Mouse (Mus musculus): ENCODE data around the gene Bcas3.
"Not testable (repeated sequence)": the region's sequence is repeated elsewhere in the genome, so short reads cannot be mapped to it uniquely, and the experiment has no call there.

Gene Bcas3

DNA sequence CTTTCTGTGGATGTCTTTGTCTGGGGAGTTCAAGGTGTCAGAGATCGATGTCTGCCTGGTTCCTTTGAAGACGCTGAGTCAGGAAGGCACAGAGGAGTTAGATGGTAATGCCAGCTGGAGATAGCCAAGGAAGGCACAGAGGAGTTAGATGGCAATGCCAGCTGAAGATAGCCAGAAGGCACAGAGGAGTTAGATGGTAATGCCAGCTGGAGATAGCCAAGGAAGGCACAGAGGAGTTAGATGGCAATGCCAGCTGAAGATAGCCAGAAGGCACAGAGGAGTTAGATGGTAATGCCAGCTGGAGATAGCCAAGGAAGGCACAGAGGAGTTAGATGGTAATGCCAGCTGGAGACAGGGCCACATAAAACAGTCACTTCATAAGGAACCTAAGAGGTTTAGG is 363.8 kb downstream of the Bcas3 start:
- not testable (repeated sequence) for DNase-seq

DNA sequence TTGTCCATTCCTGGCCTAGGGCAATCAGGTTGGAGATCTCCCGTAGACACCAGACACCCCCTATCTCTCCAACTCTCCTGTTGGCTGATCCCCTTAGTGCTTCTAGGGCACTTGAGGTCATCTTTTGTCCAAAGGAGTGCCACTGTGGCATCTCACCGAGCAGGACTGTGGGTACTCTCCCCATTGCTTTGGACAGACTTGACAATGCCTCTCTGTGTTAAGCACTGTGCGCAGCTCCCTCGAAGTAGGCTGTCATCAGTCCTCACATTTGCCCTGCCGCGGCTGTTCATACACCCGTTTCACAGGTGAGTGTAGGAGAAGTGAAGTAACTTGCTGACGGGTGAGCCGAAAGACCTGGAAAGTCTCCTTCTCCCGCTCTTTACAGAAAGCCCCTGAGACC is 366.1 kb downstream of the Bcas3 start:
- no peak for DNase-seq

DNA sequence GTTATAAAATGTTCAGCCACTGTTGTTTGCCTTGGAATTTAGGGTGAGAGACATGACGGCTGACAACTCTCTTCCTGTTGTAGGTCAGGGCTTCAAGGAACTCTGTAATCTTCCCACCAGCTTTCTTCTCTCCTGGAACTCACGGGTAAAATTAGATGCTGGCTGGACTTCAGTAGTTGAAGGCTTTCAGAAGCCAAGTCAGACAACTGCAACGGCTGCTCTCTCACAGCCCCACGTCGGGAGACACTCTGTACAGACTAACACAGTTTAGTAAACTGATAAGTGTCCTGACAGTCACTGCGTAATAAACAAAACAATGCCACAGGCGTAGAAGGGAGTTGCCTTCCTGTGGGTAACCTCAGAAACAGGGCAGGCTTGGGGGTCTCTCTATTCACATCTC is 366.8 kb downstream of the Bcas3 start:
- DNase-seq, result peak; percentile 29

DNA sequence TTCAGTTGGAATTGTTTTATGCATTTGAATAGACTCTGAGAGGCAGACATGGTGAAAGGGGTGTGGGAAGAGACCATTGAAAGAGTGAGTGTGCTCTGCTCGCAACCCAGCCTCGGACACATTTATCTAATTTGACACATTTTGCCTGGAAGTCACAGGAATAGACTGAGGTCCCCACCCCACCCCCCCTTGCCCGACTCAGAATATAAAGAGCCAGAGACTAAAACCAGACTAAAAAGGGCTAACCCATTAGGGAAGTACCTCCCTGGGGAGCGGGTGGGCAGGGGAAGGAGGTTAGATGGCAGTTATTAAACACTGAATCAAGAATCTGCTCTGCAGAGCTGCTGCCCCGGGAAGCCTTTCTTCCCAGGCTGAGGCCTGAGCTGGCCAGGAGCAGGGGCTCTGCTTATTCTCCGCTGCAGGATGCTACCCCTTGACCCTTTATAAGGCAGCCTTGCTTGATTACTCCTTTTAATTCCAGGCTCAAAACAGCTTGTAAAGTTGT is 367.4 kb downstream of the Bcas3 start:
- peak; percentile 42 for DNase-seq

DNA sequence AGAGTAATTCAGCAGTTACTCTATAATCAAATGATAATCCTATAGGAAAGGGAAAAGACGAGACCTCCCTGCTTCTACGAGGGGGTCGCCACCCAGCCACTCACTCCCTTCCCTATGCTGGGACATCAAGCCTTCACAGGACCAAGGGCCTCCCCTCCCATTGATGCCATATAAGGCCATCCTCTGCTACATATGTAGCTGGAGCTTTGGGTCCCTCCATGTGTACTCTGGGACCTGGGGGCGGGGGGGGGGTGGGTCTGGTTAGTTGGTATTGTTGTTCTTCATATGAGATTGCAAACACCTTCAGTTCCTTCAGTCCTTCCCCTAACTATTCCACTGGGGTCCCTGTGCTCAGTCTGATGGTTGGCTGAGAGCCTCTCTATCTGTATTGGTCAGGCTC is 369.0 kb downstream of the Bcas3 start:
- no peak for DNase-seq

DNA sequence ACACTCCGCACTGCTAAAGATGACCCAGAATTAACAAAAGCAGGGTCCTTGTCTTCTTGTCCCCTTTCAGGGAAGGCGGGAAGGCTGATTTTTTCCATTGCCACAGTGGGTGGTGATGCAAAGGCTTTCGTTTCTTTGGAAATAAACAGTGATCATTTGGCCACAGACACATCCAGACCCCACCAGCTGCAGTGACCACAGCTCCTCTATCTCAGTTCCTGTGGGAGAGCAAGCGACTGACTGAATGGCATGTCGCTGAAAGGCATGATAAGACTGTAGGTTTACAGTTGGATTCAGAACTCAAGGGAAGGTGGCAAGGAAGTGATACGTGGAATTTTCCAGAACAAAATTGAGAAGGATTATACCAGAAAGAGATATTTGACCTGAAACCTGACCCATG is 371.2 kb downstream of the Bcas3 start:
- no peak for DNase-seq

DNA sequence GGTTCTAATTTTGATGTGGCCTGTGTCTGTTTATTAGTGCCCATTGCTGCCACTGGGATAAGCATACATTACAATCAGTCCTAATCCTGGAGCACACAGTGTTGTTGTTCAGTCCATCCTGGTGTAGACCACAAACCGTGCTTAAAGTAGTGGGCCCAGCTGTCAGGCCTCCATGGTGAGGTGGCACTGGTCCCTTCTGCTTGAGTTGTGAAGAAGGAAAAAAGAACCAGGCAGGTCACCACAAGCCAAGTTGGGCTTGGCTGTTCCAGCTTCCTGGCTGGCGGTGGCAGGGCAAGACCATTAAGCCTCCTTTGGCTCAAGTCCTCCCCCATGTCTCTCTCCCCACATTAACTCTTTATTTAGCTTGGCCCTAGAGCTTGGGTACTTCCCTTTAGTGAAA is 376.8 kb downstream of the Bcas3 start:
- DNase-seq, result no peak

DNA sequence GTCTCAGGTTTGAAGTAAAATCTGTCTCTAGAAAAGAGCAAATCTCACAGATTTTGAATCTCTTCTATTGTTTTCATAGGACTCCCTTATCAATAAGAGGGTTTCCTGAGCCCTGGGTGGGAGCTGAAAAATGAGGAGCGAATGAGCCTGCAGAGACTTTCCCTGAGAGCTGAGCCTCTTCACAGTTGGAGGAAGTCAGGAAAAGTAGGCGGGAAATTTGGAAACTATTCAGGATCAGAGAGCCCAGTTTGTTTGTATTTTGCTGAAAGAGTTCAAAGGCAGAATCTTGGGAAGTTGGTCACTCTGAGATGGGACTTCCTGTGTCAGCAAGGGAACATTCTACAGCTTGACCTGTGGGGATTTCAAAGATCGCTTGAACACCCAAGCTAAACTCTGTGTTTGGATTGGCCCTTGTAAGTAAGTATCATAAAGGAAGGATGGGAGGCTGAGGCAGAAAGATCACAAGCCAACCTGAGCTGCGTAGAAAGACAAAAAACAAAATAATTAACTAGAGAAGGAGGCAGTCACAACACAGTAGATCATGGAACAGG is 379.6 kb downstream of the Bcas3 start:
- no peak for DNase-seq

DNA sequence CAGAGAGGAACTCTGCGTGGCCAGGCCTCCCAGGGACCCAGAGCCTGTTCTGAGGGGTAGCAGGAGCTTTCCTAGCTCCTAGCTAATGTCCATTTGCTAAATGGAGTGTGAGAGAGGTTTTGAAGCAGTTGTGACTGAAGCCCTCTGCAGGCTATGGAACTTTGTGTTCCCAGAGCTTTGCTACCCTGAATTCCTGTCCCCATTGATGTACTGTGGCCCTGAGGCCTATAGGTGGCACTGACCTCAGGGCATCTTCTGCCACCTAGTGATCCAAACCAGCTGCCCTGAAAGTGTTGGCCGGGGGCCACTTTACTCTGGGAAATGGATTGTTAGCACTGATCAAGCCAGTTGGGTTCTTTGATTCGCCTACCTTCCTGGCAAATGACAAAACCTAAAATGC is 380.6 kb downstream of the Bcas3 start:
- DNase-seq, result no peak

DNA sequence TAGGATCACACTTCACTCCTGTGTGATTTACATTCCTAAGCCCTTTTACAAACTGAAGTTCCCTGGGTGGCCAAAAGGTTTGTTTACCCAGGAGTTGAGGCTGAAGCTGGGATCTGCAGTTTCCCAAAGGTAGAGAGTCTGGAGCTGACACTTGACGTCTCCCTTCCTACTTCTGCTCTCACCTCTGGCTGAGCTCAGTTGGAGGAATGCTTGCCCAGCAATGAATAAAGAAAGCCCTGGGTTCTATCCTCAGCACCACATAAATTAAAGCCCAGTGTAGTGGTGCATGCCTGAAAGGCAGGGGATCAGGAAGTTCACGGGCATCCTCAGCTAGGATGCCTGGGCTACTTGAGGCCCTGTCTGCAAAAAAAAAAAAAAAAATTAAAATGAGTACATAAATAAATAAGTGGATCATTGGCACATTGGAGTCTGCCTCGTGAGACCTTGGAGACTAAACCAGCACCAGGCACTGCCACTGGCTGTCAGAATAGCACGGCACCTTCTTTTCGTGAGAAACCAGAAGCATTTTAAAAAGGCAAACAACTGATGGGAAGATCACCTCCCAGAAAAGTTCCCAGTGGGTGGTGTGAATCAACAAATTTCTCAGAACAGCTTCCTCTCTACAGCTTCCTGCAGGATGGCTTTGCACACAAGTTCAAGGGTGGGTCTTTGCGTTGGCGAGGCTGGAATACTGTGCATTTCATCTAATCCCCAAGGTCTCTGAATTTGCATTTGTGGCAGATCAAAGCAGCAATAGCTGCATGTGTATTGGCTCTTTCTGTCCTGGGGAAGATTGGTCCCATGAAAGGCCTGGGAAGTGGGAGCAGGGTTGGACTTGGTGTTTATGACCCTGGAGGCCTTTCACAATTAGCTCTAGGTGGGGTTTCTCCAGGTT is 381.6 kb downstream of the Bcas3 start:
- no peak for DNase-seq

DNA sequence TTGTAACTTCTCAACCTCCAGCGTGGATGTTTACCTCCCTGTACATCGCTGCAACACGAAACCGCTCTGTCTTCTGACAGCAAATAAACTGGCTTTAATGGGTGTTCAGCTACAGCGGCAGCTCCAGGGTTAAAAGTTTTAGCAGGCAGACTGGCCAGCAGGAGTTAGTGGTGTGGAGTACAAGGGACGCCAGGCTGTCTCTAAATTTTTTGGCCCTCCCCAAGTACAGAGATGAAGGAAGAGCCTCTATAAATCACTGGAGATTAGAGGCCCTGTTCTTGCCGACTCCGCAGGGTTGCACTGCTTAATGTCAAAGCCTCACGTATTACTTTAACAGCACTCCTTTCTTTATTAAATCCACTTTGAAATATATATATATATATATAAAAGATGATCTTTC is 384.3 kb downstream of the Bcas3 start:
- DNase-seq, result no peak

DNA sequence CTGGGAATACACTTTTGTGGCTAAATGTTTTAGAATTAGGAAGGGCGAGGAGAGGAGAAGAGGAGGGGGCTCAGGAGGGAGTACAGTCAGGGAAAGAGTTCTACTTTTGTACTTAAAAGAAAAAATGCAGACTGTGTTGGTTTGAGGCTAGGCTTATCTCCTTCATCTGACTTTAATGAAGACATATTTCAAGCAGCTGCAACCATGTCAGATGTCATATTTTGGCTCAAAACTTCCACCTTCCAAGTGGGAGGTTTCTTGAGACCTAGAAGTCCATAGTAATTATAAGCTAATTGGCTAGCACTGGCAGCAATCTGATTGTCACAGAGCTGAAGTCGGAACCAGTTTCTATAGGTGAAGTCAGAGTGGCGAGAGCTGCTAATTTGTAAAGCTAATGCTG is 384.9 kb downstream of the Bcas3 start:
- no peak for DNase-seq

DNA sequence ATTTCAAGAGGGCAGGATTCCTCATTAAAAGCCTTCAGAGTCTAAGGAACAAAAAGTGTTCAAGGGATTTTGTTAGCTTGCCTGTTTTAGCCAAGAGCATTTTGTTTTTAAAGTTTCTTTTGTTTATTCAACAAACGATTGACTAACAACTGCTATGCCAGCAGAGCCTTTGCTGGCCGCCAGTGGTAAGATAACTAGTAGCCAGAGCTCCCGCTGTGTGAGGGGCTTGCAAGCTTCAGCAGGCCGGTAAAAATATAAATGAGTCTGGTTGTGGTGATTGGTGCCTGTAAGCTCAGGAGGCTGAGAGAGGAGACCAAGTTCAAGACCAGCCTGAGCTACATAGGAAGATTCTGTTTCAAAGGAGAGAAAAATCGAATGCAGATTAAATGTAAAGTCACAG is 385.6 kb downstream of the Bcas3 start:
- DNase-seq, result no peak

DNA sequence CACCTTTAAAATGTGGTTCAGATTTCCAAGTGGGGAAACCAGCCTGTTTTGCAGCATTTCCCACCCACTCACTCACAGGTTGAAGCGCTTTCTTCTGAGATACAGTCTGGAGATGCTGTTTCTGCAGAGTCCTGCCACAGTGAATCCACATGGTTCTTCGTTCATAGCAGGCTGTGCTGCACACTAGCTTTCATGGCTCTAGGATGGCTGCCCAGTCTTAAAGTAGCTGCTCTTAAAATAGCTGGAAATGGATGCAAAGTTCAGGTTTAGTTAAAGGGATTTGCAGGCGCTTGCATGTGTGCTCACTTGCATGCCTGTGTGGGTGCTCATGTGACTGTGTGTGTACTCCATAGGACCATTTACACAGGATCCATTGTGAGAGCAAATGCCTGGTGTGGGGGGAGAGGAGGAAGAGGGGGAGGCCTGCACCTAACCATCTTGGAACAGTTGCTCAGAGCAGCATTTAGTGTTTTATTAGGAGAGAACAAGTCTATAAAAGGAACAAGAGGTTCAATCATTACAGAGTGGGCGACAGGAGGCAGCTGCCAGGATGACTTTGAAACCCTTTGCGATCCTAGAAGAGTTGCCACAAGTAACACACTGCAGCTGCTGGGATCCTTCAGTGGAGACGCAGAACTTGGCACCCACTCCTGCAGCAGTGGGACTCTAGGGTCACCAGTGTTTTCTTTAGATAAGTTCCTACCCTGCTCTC is 386.5 kb downstream of the Bcas3 start:
- peak; percentile 57 for DNase-seq

DNA sequence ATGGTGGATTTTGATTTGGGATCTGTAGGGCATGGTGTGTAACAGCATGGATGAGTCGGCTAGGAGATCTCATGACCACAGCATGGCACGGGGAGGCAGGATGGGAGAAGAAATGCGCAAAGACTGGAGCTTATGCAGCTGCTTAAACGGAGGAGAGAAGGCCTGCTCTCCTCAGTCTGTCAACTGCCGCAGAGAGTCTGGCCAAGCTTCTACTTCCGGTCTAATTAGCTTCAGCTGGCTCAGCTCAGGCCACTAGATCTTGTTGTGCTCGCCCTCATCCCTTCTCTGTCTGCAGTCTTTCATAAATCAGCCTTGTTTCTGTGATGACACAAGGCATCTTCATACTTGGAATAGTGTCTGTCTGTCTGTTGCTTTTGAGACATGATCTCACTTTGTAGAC is 393.4 kb downstream of the Bcas3 start:
- DNase-seq, result peak; percentile 67

DNA sequence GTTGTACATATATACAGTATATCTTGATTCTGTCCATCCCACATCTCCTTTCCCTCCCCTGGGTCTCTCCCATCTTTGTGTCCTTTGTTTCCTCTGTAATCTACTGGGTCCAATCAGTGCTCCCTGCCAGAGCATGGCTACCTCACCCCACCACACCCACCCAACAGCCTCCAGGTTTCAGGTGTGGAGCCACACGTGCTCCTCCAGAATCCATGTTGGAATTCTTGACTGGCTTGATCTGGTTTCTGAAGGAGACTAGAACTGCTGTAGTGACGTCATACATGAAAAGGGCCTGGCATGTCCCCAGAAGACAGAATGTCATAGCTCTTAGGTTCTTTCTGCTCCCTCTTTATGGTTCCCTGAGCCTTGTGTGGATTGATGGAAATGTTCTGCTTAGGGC is 395.9 kb downstream of the Bcas3 start:
- no peak for DNase-seq

DNA sequence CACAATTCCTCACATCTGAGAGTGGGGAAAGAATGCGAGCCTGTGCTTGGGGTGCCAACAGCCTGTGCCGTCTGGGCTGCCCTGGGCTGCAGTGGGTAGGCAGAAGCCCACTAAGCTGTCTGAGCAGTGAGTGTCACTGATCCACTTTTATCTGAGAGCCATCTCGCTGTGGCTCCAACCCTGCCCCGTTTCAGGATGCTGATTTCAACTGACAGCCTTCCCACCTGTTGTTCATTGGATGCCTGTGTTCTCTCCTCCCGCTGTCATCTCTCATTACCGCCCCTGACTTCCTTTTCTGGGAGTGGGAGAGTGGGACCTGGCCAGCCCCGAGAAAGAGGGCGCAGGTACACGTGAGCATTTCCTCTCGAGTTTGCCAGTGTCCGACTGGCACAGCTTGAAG is 398.2 kb downstream of the Bcas3 start:
- no peak for DNase-seq

DNA sequence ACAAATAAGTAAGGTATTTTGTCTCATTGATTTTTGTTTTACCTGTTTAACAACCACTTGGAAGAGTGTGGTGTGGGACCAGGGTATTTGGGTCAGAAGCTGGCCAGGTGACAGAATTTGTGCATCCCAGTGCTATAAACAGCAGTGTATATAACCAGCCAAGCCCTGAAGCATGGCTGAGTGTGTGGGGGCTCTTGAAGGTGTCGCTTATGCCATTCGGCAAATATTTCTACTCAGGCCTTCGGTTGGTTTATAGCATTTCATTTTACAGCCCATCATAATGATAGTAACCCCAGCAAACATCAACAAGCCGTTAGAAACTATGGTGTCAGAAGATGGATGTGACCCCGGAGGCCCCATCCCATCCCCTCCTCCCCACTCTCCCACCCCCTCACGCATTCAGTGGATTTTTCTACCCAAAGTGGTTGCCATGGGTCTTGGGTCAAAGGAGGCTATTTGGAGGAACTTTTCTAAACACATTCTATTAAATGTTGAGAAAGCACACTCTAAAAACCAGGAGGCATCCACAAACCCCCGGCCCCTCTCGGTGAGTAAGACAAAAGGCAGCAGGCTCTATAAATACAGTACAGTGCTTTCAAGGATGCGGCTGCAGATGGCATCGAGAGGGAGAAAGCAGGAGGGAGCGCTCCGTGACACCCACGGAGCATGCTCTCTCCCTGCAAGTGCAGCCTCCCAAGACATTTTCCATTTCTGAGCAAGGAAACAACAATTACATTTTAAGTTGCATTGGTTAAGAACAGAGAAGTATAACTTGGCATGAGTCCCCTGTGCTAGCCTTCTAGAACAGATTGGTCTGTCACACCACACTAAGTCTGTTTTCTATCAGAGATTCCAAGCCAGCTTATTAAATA is 401.9 kb downstream of the Bcas3 start:
- no peak for DNase-seq

DNA sequence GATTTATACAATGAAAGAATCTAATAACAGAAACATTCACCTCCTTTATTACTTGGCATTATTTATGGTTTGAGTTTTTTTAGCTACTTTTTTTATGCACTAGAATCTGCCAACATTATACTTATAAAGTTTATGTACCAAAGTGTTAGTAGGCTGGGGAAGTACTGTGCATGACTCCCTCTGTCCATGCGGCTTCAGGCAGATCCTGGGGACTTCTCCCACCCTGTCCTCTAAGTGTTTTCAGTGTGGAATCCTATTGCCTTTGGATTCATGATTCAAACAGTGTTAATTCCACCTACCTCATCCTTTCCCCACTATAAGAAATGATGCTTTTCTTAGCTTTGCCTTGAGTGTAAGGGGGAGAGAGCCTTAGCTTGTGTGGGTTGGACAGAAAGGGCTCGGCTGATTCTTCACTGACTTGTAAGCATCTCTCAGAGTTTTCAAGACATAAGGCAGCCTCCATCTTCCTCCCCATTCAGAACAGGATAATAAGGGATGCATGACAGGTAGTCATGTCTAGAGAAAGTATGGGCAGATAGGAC is 402.6 kb downstream of the Bcas3 start:
- DNase-seq, result no peak

DNA sequence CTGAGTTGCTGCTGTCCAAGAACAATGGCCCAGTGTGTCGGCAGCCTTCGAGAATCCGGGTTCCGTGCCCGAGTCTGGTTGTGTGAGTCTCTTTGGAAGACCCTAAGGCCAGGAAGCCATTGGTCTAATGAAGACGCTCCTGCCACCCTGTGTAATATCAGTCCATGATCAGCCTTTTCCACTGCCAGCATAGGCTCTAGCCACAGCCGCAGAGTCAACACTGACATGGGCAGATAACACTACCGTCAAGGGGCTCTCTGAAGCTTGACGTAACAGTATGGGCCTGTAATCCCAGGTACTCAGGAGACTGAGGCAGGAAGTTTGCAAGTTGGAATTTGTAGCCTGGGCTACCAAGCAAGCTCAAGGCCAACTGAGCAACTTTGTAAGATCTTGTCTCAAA is 405.9 kb downstream of the Bcas3 start:
- no peak for DNase-seq

DNA sequence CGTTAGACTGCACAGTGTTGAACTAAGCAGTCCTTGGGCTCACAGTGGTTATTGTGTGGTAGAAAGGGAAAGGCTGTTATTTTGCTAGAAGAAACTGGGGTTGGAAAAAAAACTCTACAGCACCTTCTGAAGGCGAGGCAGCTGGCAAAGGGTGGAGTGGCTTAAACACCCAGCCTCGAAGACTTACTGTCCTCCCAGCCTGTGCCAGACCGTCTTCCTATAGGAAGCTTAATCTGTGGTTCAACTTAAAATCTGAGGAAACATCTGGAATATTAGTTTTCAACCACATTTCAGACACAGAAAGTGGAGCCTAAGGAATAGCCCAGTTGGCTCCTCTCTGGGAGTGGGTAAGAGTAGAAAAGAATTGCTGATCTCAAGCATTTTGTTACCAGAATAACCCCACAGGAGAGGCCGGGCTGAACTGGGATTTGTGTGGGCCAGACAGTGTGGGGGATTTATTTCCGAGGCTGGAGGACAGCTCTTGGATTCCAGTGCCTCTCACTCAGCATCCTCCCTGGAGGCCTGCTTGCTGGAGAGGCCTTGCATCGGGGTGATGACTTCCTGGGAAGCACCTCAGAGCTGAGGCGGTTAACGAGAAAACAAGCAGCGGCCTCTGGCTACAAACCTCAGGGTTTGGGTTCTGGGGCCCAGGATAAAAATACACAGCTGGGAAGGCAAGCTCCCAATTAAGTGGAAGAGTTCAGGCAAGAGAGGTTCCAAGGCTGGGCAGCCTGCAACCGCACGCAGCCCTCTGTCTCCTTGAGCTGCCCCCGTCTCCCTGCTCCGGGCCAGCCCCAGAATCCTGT is 406.9 kb downstream of the Bcas3 start:
- peak; percentile 45 for DNase-seq

Data from kidney, postnatal 10 days (tissue).